Mouse (Mus musculus) heart, embryonic 10.5 days (tissue): ENCODE results near the gene Zfp553. TPM values are rescaled to one million over a fixed set of nuclear protein-coding genes. Genes with fewer than 3 reads are reported as not detected.

ENCODE experiments used
- DNase-seq: peaks from one replicate; pipeline ENCODE4 v3.0.0-alpha.2; 2017; ENCODE audit warnings: low spot score
- H3K27ac ChIP-seq: fragments of 300-500 bp; sonication (generic); 2 replicates; pipeline ENCODE4 v1.5.1; 2016; ENCODE audit warnings: mild to moderate bottlenecking
- H3K27me3 ChIP-seq: fragments of 300-500 bp; sonication (generic); 2 replicates; pipeline ENCODE4 v1.6.1; 2016; ENCODE audit warnings: mild to moderate bottlenecking; ENCODE audit not compliant: poor library complexity, insufficient read depth, severe bottlenecking
- H3K36me3 ChIP-seq: fragments of 300-500 bp; sonication (generic); 2 replicates; pipeline ENCODE4 v1.6.1; 2016; ENCODE audit warnings: mild to moderate bottlenecking, moderate library complexity
- H3K4me1 ChIP-seq: fragments of 300-500 bp; sonication (generic); 2 replicates; pipeline ENCODE4 v1.6.1; 2016; ENCODE audit warnings: mild to moderate bottlenecking
- H3K4me3 ChIP-seq: fragments of 300-500 bp; sonication (generic); 2 replicates; pipeline ENCODE4 v1.5.1; 2016; ENCODE audit warnings: mild to moderate bottlenecking, moderate library complexity
- H3K9me3 ChIP-seq: fragments of 300-500 bp; sonication (generic); 2 replicates; pipeline ENCODE4 v1.6.1; 2016; ENCODE audit warnings: mild to moderate bottlenecking, moderate library complexity
- WGBS: fragments of 180-500 bp; shearing (Covaris S2); methylation state at CpG from one replicate; pipeline ENCODE4 v1.1.7; 2016; 5-methylcytosine and 5-hydroxymethylcytosine counted together
- polyA plus RNA-seq: library from polyadenylated mRNA; unstranded; fragments of >200 nt; fragmentation: Nextera tagmentation; extraction: Ambion mirVana; gene quantifications from 2 replicates; pipeline ENCODE4 v1.2.1, GENCODE M21; 2016

Gene Zfp553
- polyA plus RNA-seq, 1 experiment from 2014 or later = 42.9 TPM

DNA sequence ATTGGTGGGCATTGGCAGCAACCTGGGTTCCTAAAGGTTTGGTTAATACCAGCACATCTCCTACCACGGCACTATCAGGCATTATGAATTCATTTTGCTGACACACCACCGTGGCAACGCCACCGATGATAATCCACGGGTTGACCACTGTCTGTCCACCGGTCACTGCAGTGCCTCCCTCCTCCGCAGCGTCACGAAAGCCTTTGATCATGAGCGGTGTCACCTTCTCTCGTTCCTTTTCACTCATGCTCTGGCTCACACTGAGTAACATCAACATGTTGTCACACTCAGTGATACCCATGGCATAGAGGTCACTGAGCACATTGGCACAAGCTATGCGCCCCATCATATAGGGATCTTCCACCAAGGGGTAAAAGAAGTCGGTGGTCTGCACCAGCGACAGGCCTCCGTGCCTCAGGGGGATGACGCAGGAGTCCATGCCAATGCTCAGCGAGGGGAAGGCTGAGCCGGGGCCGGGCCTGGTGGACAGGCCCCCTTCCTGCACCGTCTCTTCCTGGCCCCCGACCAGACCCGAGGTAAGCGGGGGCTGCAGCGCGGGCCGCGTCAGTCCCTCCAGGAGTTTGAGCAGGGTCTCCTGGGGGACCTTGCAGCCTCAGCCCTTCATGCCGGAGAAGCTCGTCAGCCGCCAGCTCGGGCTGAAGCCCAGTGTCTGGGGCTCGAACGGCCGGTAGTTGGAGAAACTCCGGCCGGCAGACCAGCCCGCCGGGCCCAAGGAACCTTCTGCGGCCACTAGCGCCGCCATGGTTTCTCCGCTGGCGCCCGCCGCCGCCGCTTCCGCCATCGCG is 40.5 kb downstream of the Zfp553 start:
- Histone ChIP-seq H3K4me1 (peaks cover 19% of the 10 kb centered on the region), H3K27ac (peak overlapping the region; percentile 96), H3K36me3 (peaks cover 25% of the 10 kb centered on the region), H3K4me3 (peak overlapping the region; percentile 89), H3K9me3 (0 out of 2 replicates have a peak, but pooled peaks cover 3% of the 10 kb centered on the region), H3K27me3 (no peaks in the 10 kb centered on the region)
- peak; percentile 83 for DNase-seq
- 13% methylated on average over 50 of the region's 50 CpGs for WGBS

DNA sequence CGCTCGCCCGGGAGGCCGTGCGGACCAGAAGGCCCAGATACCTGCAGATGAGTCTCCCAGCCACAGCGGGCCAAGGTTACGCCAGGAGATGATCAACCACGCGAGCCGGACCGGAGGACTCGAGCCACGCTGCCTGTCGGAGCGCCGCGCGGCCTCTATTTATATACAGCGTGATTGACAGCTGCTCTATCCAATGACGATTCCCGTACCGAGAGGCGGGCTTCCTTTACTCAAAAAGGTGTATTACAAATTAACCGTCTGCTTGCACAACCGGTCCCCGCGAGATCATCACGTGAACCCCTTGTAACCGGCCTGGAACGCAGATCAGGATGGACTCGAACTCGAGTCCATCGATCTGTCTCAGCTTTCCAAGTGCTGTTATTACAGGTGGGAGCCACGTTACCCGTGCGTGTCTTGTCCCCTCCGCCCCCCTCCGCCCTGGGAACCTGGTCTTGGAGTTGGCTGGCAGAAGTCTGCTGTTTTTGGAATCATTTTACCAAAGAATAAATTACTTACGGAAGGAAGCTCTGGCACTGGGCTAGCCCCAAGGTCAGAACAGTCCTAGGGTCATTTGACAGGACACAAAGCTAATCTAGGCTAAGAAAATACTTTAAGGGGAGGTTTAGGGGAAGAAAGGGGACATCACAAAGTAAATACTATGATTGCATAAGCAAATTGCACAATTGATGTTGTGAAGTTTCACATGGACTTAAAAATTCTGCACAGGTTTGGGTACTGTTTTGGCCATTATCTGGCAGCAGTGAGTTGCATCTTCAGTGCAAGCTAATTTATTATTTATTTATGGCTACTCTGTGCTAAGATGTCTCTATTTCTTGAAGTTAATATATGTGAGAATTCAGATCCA is 41.3 kb downstream of the Zfp553 start, which contains the start of gene Sephs2:
TSS of gene Sephs2 (minus strand) at position 131 of the 865 bp plus-strand sequence.
- H3K27me3 ChIP-seq = no peaks in the 10 kb centered on the region
- H3K9me3 ChIP-seq = no peaks in the 10 kb centered on the region
- peak; percentile 96 for DNase-seq
- H3K4me1 ChIP-seq = peaks cover 25% of the 10 kb centered on the region
- 3% methylated on average over 39 of the region's 39 CpGs for WGBS
- H3K36me3 ChIP-seq = peaks cover 21% of the 10 kb centered on the region
- H3K4me3 ChIP-seq = peak within 1 kb of the TSS; percentile 89
- peak within 1 kb of the TSS; percentile 96 for H3K27ac ChIP-seq

DNA sequence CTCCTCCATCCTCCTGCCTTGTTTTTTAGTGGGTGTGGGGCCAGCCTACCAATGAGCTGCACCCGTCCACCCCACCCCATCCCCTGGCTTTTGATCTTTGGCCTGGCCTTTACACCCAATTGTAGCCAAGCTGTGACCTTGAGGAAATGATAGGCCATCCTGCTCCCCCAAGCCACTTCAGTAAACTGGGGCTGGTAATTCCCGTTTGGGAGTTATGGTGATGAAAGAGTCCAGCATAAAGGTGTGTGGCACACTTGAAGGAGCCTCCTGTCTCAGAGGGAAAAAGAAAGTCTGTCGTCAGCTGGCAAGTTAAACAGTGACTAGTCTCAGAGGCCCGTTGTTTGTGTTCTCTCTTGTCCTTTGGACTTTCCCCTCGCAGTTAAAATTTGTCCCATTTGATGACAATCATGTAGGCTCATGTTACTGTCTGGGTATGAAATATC is 43.7 kb downstream of the Zfp553 start:
- no peaks in the 10 kb centered on the region for H3K9me3 ChIP-seq
- no peak for DNase-seq
- no peaks in the 10 kb centered on the region for H3K27me3 ChIP-seq
- no peak overlapping the region for H3K27ac ChIP-seq
- peaks cover 35% of the 10 kb centered on the region for H3K4me1 ChIP-seq
- peaks cover 7% of the 10 kb centered on the region for H3K36me3 ChIP-seq
- H3K4me3 ChIP-seq = no peak overlapping the region
- 71% methylated on average over 5 of the region's 5 CpGs for WGBS

DNA sequence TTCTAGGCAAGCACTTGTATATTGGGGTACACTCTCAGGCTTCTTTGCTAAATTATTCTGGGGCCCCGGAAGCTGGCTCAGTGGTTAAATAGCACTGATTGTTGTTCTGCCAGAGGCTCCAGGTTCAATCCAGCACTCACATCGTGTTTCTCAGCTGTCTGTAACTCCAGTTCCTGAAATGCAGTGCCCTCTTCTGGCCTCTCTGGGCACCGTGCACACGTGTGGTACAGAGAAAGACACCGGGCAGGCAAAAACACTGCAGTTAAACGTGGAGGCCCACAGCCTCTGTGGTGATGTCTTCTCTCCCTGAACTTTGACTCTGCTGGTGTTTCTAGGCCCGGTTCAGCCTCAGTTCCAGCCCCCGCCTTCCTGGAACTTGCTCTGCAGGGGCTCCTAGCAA is 45.5 kb downstream of the Zfp553 start:
- Histone ChIP-seq H3K4me3 (no peak overlapping the region), H3K9me3 (no peaks in the 10 kb centered on the region), H3K27me3 (no peaks in the 10 kb centered on the region), H3K4me1 (peaks cover 23% of the 10 kb centered on the region), H3K27ac (peak overlapping the region; percentile 31; the same call in 1 of the 2 replicates), H3K36me3 (no peaks in the 10 kb centered on the region)
- WGBS = 24% methylated on average over 8 of the region's 8 CpGs
- no peak for DNase-seq

DNA sequence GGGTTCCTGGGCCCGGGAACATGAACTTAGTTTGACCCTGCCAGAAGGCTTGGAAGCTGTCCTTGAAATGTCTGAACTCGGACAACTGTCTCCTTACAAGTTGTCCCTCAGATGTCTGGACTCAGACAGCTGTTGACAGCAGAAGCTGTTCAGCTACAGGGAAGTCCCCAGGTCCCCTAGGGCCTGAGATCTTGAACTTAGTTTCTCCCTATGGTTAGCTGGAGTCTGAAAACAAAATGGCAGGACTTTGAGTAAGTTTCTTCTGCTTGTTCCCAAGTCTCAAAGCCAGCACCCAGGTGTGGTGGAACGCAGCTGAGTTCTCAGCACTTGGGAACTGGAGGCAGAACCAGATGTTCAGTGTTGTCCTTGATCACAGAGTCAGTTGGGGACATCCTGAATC is 47.2 kb downstream of the Zfp553 start:
- H3K9me3 ChIP-seq = no peaks in the 10 kb centered on the region
- H3K36me3 ChIP-seq = no peaks in the 10 kb centered on the region
- DNase-seq = no peak
- 55% methylated on average over 3 of the region's 3 CpGs for WGBS
- H3K27me3 ChIP-seq = no peaks in the 10 kb centered on the region
- H3K27ac ChIP-seq = no peak overlapping the region
- H3K4me1 ChIP-seq = peaks cover 19% of the 10 kb centered on the region
- no peak overlapping the region for H3K4me3 ChIP-seq

DNA sequence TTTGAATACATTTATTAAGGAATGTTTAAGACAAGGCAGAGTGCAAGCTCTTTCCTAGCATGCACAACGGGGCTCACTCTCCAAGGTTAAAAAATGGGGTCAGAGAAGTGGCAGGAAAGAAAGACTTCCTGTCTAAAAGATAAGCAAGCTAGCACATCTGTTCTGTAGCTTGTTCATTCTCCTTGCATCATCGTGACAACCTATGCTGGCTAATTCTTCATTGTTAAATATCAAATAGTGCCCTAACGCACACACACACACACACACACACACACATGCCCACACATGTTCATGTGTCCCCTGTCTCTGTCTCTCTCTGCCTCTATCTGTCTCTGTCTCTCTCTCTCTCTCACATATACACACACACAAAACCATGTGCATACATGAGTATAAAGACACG is 48.3 kb downstream of the Zfp553 start:
- H3K27ac ChIP-seq = no peak overlapping the region
- 49% methylated on average over 4 of the region's 4 CpGs for WGBS
- H3K4me3 ChIP-seq = no peak overlapping the region

DNA sequence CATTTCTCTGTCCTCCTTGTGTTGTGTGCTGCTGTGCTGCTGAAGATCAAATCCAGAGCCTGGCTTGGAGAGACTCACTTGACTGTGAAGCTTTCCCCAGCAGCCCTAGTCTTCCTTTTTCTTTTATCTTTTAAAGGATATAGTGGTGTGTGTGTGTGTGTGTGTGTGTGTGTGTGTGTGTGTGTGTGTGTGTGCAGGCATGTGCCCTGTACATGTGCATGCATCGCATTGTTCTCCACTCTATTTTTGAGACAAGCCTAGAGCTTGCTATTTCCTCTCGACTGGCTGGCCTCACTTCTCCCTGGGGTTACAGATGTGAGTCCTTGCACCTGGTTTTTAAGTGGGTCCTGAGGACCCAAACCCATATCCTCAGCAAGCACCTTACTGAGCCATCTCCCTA is 49.3 kb downstream of the Zfp553 start:
- WGBS = 77% methylated on average over 2 of the region's 2 CpGs
- no peak for DNase-seq
- Histone ChIP-seq H3K4me3 (no peak overlapping the region), H3K36me3 (no peaks in the 10 kb centered on the region), H3K27ac (no peak overlapping the region), H3K4me1 (peaks cover 21% of the 10 kb centered on the region), H3K27me3 (no peaks in the 10 kb centered on the region), H3K9me3 (0 out of 2 replicates have a peak, but pooled peaks cover 3% of the 10 kb centered on the region)

More for the DNA sequence above, 48.3 kb downstream of the Zfp553 start:
- Histone ChIP-seq H3K9me3 (no peaks in the 10 kb centered on the region), H3K27me3 (no peaks in the 10 kb centered on the region), H3K4me1 (peaks cover 21% of the 10 kb centered on the region), H3K36me3 (no peaks in the 10 kb centered on the region)
- no peak for DNase-seq

DNA sequence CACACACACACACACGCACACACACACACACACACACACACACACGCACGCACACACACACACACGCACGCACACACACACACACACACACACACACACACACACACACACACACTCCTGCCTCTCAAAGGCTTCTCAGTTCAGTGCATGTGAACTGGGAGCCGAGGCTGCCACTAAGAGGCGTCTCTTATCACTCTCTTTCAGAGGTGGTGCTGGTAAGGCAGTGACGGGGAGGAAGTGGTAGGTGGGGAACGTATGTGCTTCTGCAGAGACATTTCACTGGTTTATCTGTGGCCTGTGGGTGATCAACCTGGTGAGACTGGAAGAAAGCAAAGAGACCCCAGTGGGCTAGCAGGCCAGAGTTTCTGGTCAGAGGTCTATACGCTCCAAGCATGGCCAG is 52.3 kb downstream of the Zfp553 start:
- Histone ChIP-seq H3K27me3 (no peaks in the 10 kb centered on the region), H3K36me3 (no peaks in the 10 kb centered on the region), H3K27ac (no peak overlapping the region), H3K4me3 (no peak overlapping the region), H3K9me3 (peaks cover 8% of the 10 kb centered on the region), H3K4me1 (0 out of 2 replicates have a peak, but pooled peaks cover 3% of the 10 kb centered on the region)
- 42% methylated on average over 10 of the region's 10 CpGs for WGBS
- no peak for DNase-seq

Other genes with a start within 250 kb of the Zfp553 start
- gene Mvp, start 218.4 kb upstream of the Zfp553 start, polyA plus RNA-seq = 8.4 and 9.9 TPM in 2 replicates
- gene Pagr1b, start 216.6 kb upstream of the Zfp553 start, polyA plus RNA-seq = 0.41 TPM in 1 of 2 replicates, not detected in the other
- gene Pagr1a, start 215.7 kb upstream of the Zfp553 start, polyA plus RNA-seq = 64.1 and 99.6 TPM in 2 replicates
- 20.6 and 46.6 TPM in 2 replicates for gene Gm42742, start 212.0 kb upstream of the Zfp553 start, polyA plus RNA-seq
- gene Prrt2, start 211.8 kb upstream of the Zfp553 start, polyA plus RNA-seq = 2.4 and 3.2 TPM in 2 replicates
- gene Maz, start 206.0 kb upstream of the Zfp553 start, polyA plus RNA-seq = 41.5 and 66.9 TPM in 2 replicates
- 110 and 145 TPM in 2 replicates for gene Kif22, start 190.6 kb upstream of the Zfp553 start, polyA plus RNA-seq
- not detected in 2 replicates for gene Zg16, start 145.7 kb upstream of the Zfp553 start, polyA plus RNA-seq
- gene AI467606, start 141.7 kb upstream of the Zfp553 start, polyA plus RNA-seq = 0.73 and 1.0 TPM in 2 replicates
- 7.2 and 14.5 TPM in 2 replicates for gene Qprt, start 110.8 kb upstream of the Zfp553 start, polyA plus RNA-seq
- gene Spn, start 95.2 kb upstream of the Zfp553 start, polyA plus RNA-seq = 0.06 and 0.50 TPM in 2 replicates
- gene Cd2bp2, start 37.0 kb upstream of the Zfp553 start, polyA plus RNA-seq = 49.1 and 61.0 TPM in 2 replicates
- 26.4 and 28.3 TPM in 2 replicates for gene Tbc1d10b, start 24.6 kb upstream of the Zfp553 start, polyA plus RNA-seq
- 40.4 and 51.1 TPM in 2 replicates for gene Mylpf, start 24.2 kb upstream of the Zfp553 start, polyA plus RNA-seq
- 21.2 and 25.4 TPM in 2 replicates for gene Sept1, start 69 bp downstream of the Zfp553 start, polyA plus RNA-seq
- gene Zfp771, start 11.2 kb downstream of the Zfp553 start, polyA plus RNA-seq = 41.3 and 44.6 TPM in 2 replicates
- 222 and 262 TPM in 2 replicates for gene Dctpp1, start 27.6 kb downstream of the Zfp553 start, polyA plus RNA-seq
- gene Sephs2, start 41.0 kb downstream of the Zfp553 start, polyA plus RNA-seq = 79.9 and 88.3 TPM in 2 replicates
- gene Itgal, start 63.2 kb downstream of the Zfp553 start, polyA plus RNA-seq = 0.72 and 0.92 TPM in 2 replicates
- 18.7 and 19.0 TPM in 2 replicates for gene Zfp768, start 112.5 kb downstream of the Zfp553 start, polyA plus RNA-seq
- 5.3 and 6.7 TPM in 2 replicates for gene Zfp747, start 143.0 kb downstream of the Zfp553 start, polyA plus RNA-seq
- gene 9130019O22Rik, start 154.1 kb downstream of the Zfp553 start, polyA plus RNA-seq = 4.6 and 4.8 TPM in 2 replicates
- 3.8 and 5.5 TPM in 2 replicates for gene E430018J23Rik, start 160.6 kb downstream of the Zfp553 start, polyA plus RNA-seq
- gene Zfp764, start 173.8 kb downstream of the Zfp553 start, polyA plus RNA-seq = 5.1 and 6.6 TPM in 2 replicates
- gene Zfp688, start 189.0 kb downstream of the Zfp553 start, polyA plus RNA-seq = 20.9 and 26.8 TPM in 2 replicates
- 6.6 and 7.0 TPM in 2 replicates for gene Zfp689, start 216.1 kb downstream of the Zfp553 start, polyA plus RNA-seq
- gene Prr14, start 226.6 kb downstream of the Zfp553 start, polyA plus RNA-seq = 35.6 and 42.2 TPM in 2 replicates
- 6.4 and 13.0 TPM in 2 replicates for gene Fbrs, start 246.1 kb downstream of the Zfp553 start, polyA plus RNA-seq